Mouse (Mus musculus): ENCODE measurements around the gene Bcl2l2.

GRCm38 (mm10) chr14:54912886-54913285 lies 29.7 kb downstream of the Bcl2l2 start, which contains the start of gene Slc22a17:
- TF ChIP-seq CTCF (IDR thresholded peaks at IDR 0.05; ENCODE audit: low read depth, low read length), result no peak
- TF ChIP-seq POLR2A (IDR thresholded peaks at IDR 0.05; ENCODE audit: extremely low read depth, insufficient read depth, low read length), result 0 out of 2 replicates have a peak, but pooled peaks have one; percentile 21
